Mouse (Mus musculus) intestine, postnatal 0 days (tissue): ENCODE data around the gene Sel1l. TPM values are rescaled to one million over a fixed set of nuclear protein-coding genes. Genes with fewer than 3 reads are reported as not detected.
"Not testable (repeated sequence)": the region's sequence is repeated elsewhere in the genome, so short reads cannot be mapped to it uniquely, and the experiment has no call there.

Experiments
- ATAC-seq: fragments of 200-750 bp; cut with Nextera tagmentation; 2 replicates; pipeline ENCODE4 v1.8.0; 2017; ENCODE audit warnings: mild to moderate bottlenecking, moderate TSS enrichment, moderate library complexity
- H3K27ac ChIP-seq: fragments of 300-500 bp; sonication (generic); 2 replicates; pipeline ENCODE4 v1.5.1; 2014; ENCODE audit warnings: mild to moderate bottlenecking, low read depth, low read length, moderate library complexity
- H3K27me3 ChIP-seq: fragments of 300-500 bp; sonication (generic); replicated peaks from 2 replicates; pipeline ENCODE4 v1.6.1; 2014; ENCODE audit warnings: low read length, mixed read lengths; ENCODE audit not compliant: control insufficient read depth, insufficient read depth
- H3K36me3 ChIP-seq: fragments of 300-500 bp; sonication (generic); 2 replicates; pipeline ENCODE4 v1.6.1; 2014; ENCODE audit warnings: mild to moderate bottlenecking, moderate library complexity; ENCODE audit not compliant: control insufficient read depth, insufficient read depth
- H3K4me1 ChIP-seq: fragments of 300-500 bp; sonication (generic); replicated peaks from 2 replicates; pipeline ENCODE4 v1.6.1; 2014; ENCODE audit warnings: antibody characterized with exemption, low read length, mixed read lengths; ENCODE audit not compliant: control insufficient read depth, insufficient read depth
- H3K4me2 ChIP-seq: fragments of 300-500 bp; sonication (generic); replicated peaks from 2 replicates; pipeline ENCODE4 v1.6.1; 2014; ENCODE audit warnings: low read depth, mild to moderate bottlenecking, moderate library complexity
- H3K4me3 ChIP-seq: fragments of 300-500 bp; sonication (generic); 2 replicates; pipeline ENCODE4 v1.5.1; 2014; ENCODE audit warnings: low read depth, low read length
- H3K9ac ChIP-seq: fragments of 300-500 bp; sonication (generic); 2 replicates; pipeline ENCODE4 v1.6.1; 2014; ENCODE audit warnings: mild to moderate bottlenecking, low read depth, low read length
- H3K9me3 ChIP-seq: fragments of 300-500 bp; sonication (generic); 2 replicates; pipeline ENCODE4 v1.6.1; 2016; ENCODE audit warnings: mixed run types; ENCODE audit not compliant: control insufficient read depth
- CTCF ChIP-seq: sonication (generic); IDR thresholded peaks from 2 replicates; pipeline ENCODE4 v1.5.1; 2016; ENCODE audit warnings: low read depth, mild to moderate bottlenecking, control low read depth, antibody characterized with exemption, moderate library complexity
- WGBS: fragments of 180-500 bp; shearing (Covaris S2); extraction: QIAGEN DNeasy Blood & Tissue Kit; methylation state at CpG from one replicate; pipeline ENCODE4 v1.1.7; 2014; 5-methylcytosine and 5-hydroxymethylcytosine counted together
- polyA plus RNA-seq: library from polyadenylated mRNA; unstranded; fragments of >200 nt; fragmentation: Nextera tagmentation; extraction: Ambion mirVana; gene quantifications from 2 replicates; pipeline ENCODE4 v1.2.1, GENCODE M21; 2015

Gene Sel1l
- polyA plus RNA-seq, 1 experiment from 2014 or later = 88.2 TPM

DNA sequence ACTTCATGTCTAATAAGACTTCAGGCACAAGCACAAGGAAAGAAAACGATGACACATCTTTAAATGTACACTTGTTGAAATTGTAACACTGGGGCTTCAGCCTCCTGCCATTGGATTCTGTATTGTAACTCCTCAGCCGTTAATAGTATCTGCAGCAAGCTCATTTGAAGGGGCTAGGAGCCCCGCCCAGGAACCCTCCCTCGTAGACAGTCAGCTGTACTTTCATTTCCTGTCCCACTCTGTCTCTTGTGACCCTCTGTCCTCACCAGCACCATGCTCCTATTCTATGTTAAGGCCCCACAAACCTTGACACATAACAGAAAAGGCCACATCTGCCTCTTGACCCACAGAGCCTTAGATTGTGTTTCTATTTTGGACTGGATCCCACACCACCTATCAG, 57.1 kb downstream of the Sel1l start:
- Histone ChIP-seq H3K4me1 (no peaks in the 10 kb centered on the region), H3K36me3 (no peaks in the 10 kb centered on the region), H3K27ac (no peak overlapping the region), H3K27me3 (no peaks in the 10 kb centered on the region), H3K9ac (no peak overlapping the region), H3K4me2 (no peak overlapping the region), H3K9me3 (no peaks in the 10 kb centered on the region), H3K4me3 (no peak overlapping the region)
- TF ChIP-seq CTCF = no peak
- ATAC-seq = no peak
- 63% methylated on average over 4 of the region's 4 CpGs for WGBS

DNA sequence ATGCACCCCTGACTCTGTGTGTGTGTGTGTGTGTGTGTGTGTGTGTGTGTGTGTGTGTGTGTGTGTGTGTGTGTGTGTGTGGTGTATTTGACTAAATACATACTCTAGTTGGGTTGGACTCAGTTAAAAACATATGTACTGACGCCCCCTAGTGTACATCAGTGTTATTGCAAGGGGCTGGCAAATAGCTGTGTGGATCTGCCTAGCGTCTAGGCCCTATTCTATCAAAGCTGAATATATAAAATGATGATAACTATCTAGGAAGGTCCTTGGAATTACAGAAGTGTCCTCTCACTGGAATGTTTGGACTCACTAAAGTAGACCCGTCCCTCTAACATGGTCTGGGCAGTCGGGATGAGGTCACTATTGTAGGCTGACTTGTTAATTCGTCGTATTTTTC, 59.2 kb downstream of the Sel1l start:
- Histone ChIP-seq H3K9ac (no peak overlapping the region), H3K36me3 (no peaks in the 10 kb centered on the region), H3K4me3 (no peak overlapping the region), H3K4me1 (no peaks in the 10 kb centered on the region), H3K27ac (no peak overlapping the region), H3K4me2 (no peak overlapping the region), H3K9me3 (no peaks in the 10 kb centered on the region), H3K27me3 (no peaks in the 10 kb centered on the region)
- ATAC-seq = peak; percentile 54; the same call in 1 of the 2 replicates
- peak; percentile 82 for TF ChIP-seq CTCF
- 53% methylated on average over 6 of the region's 6 CpGs for WGBS

DNA sequence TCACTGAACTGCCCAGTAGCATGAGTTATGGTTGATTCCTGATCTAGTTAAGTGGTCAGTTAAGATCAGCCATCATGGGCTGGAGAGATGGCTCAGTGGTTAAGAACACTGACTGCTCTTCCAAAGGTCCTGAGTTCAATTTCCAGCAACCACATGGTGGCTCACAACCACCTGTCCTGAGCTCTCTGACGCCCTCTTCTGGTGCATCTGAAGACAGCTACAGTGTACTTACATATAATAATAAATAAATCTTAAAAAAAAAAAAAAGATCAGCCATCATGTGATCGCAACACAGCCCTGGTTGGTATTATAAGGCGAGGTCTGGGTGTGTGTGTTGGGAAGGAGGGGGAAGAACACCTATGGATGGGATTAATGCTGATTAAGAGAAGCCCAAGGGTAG, 60.5 kb downstream of the Sel1l start:
- ATAC-seq, H3K27me3 ChIP-seq, H3K4me1 ChIP-seq, H3K27ac ChIP-seq, H3K36me3 ChIP-seq, H3K4me2 ChIP-seq, H3K9ac ChIP-seq, H3K9me3 ChIP-seq, H3K4me3 ChIP-seq: not testable (repeated sequence)
- peak; percentile 41; the same call in 1 of the 2 replicates for TF ChIP-seq CTCF
- 65% methylated on average over 3 of the region's 3 CpGs for WGBS

GRCm38 (mm10) chr12:91787959-91788437, 61.0 kb downstream of the Sel1l start, which contains the start of gene Ston2:
Gene Ston2, minus strand, starts transcription at chr12:91788387.
- Histone ChIP-seq H3K9ac (no peak within 1 kb of the TSS), H3K4me2 (no peak within 1 kb of the TSS), H3K9me3 (no peaks in the 10 kb centered on the region), H3K4me3 (no peak within 1 kb of the TSS), H3K4me1 (no peaks in the 10 kb centered on the region), H3K27me3 (no peaks in the 10 kb centered on the region), H3K36me3 (no peaks in the 10 kb centered on the region), H3K27ac (no peak within 1 kb of the TSS)
- ATAC-seq = no peak
- TF ChIP-seq CTCF = no peak
- WGBS = 63% methylated on average over 9 of the region's 9 CpGs

DNA sequence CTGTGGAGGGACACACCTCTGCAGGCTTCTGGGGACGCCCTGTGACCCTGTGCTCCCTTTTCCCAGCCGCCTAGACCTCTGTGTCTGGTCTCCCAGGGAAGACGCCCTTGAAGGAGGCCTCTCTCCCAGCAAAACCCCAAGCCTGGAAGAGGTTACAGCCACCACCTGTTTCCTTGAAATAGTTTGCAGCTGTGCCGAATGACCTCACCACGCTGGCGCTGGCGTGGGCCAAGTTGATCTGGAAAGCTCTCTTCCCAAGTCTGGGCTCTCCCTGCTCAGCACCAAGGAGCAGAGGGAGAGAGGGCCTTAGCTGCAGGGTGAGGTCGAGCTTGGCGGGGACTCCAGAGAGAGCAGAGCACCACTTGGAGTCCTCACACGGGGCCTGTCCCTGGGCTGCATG, 62.6 kb downstream of the Sel1l start:
- ATAC-seq = peak; percentile 33; the same call in 1 of the 2 replicates
- no peak for TF ChIP-seq CTCF
- H3K27ac ChIP-seq = no peak overlapping the region; the same call in 1 of the 2 replicates

DNA sequence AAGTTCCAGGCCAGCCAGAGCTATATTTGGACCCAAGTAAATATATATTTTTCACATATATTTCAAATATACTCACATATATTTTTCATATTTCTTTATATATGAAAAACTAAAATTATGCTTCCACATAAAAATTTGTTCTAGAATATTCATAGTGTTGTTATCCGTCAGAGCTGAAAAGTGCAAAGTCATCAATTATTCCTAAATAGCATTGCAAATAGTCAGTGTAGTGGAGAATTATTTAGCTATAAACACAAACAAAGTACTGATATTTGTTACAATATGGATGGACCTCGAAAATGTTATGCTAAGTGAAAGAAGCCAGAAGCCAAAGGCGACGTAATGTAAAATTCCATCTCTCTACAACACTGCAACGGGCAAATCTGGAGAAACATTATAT, 67.5 kb downstream of the Sel1l start:
- no peak overlapping the region for H3K4me2 ChIP-seq
- 86% methylated on average over 5 of the region's 5 CpGs for WGBS
- ATAC-seq = no peak

More for the DNA sequence above, 62.6 kb downstream of the Sel1l start:
- Histone ChIP-seq H3K27me3 (no peaks in the 10 kb centered on the region), H3K36me3 (no peaks in the 10 kb centered on the region), H3K4me1 (no peaks in the 10 kb centered on the region), H3K9ac (no peak overlapping the region), H3K9me3 (no peaks in the 10 kb centered on the region), H3K4me3 (no peak overlapping the region), H3K4me2 (0 out of 2 replicates have a peak overlapping the region, but pooled peaks have one; percentile 3)
- 36% methylated on average over 10 of the region's 10 CpGs for WGBS

GRCm38 (mm10) chr12:91780531-91780930, 68.4 kb downstream of the Sel1l start:
- no peak overlapping the region for H3K9ac ChIP-seq
- no peak for TF ChIP-seq CTCF
- ATAC-seq = no peak
- 83% methylated on average over 3 of the region's 3 CpGs for WGBS
- H3K9me3 ChIP-seq = no peaks in the 10 kb centered on the region
- H3K27ac ChIP-seq = no peak overlapping the region
- H3K4me2 ChIP-seq = no peak overlapping the region
- H3K4me1 ChIP-seq = peaks cover 3% of the 10 kb centered on the region; the same call in 1 of the 2 replicates
- H3K36me3 ChIP-seq = no peaks in the 10 kb centered on the region
- H3K4me3 ChIP-seq = no peak overlapping the region
- H3K27me3 ChIP-seq = no peaks in the 10 kb centered on the region

More for the DNA sequence above, 67.5 kb downstream of the Sel1l start:
- no peak overlapping the region for H3K9ac ChIP-seq
- H3K27me3 ChIP-seq = no peaks in the 10 kb centered on the region
- H3K4me1 ChIP-seq = peaks cover 3% of the 10 kb centered on the region; the same call in 1 of the 2 replicates
- H3K9me3 ChIP-seq = no peaks in the 10 kb centered on the region
- no peak overlapping the region for H3K4me3 ChIP-seq
- H3K27ac ChIP-seq = no peak overlapping the region
- TF ChIP-seq CTCF = no peak
- no peaks in the 10 kb centered on the region for H3K36me3 ChIP-seq
